Mouse (Mus musculus): ENCODE results near the gene Gm11492. TPM values are rescaled to one million over a fixed set of nuclear protein-coding genes. Genes with fewer than 3 reads are reported as not detected.

The Gm11492 gene
- total and polyA plus RNA-seq, 3 experiments = 0.04 TPM; not detected in 2

DNA sequence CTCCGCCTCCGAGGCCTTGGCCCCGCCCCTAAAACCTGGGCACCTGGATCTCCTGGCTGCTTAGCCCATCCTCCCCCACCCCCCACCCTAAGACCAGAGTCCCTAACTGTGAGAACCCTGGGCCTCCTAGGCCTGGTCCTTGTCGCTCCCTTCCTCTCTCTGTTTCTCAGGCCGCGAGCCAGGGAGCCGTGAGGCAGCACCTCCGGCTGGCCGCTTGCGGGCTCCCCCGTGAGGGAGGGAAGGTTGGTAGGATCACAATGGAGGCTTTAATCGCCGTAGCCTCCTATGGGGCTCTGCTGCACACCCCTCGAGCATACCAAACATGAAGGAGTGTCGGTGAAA lies 25.9 kb downstream of the Gm11492 start:
- H3K79me2 ChIP-seq (replicated peaks; ENCODE audit: control insufficient read depth, insufficient read depth, low read length) = no peaks in the 10 kb centered on the region
- H3K36me3 ChIP-seq (ENCODE audit: control insufficient read depth, insufficient read depth, low read length) = peaks cover 9% of the 10 kb centered on the region
- no peaks in the 10 kb centered on the region for H3K27me3 ChIP-seq (ENCODE audit: control insufficient read depth, insufficient read depth, low read length)
- 0% methylated on average over 15 of the region's 15 CpGs for WGBS
- intact Hi-C loops (cut with DNase I) = loop anchor here (5.0 kb wide), 2 partner anchors 170 to 375 kb away; no protein-coding TSS in a partner anchor
- no peak for DNase-seq
- TF ChIP-seq POLR2A (IDR thresholded peaks at IDR 0.05; ENCODE audit: insufficient read depth, low read depth, low read length) = no peak
- TF ChIP-seq CTCF (IDR thresholded peaks at IDR 0.05) = peak; percentile 52
- no peak for TF ChIP-seq EP300 (IDR thresholded peaks at IDR 0.05; ENCODE audit: insufficient read depth, low read depth, low read length)
- H3K27ac ChIP-seq = peak overlapping the region; percentile 99
- H3K9ac ChIP-seq (ENCODE audit: low read depth, low read length) = peak overlapping the region; percentile 74
- peaks cover 14% of the 10 kb centered on the region for H3K4me1 ChIP-seq (ENCODE audit: control insufficient read depth, insufficient read depth, low read length)
- peak overlapping the region; percentile 66 for H3K4me3 ChIP-seq

DNA sequence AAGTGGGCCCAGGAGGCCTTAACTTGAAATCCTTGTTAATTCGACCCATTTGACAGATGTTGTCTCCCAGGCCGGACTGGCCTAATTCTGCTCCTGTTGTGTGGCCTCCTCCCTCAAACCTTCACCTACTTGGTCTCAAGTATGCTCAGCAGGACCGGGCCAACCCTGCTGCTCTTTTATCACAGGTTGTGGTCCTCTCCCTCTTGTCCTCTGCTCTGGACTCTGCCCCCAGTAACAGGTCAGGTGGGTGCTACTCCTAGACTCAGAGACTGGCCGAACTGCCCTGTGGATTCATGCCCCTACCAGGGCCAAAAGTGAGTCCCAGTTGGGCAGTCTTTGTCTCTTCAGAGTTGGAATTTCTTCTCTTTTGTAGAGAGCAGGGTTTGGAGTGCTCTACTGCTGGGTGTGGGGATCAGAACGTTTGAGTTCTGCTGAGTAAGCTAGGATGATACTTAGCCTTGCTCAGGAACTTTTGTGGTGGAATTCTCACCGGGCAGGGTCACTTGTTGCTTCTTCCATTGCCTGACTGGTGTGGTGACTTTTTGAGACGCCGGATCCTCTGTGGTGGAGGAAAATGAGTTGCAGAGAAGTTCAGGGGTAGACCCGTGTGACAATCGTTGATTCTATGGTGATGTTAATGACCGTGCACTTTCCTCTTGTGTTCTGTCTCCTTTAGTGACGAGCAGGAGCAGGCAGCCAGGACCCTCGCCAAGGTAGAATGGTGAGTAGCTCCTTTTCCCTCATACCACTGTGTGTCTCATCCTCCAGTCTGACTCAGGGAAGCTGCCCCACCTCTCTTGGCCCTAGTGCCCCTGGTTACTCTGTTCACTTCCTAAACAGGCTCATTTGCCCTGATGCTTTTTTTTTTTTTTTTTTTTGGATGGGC lies 26.5 kb downstream of the Gm11492 start:
- Histone ChIP-seq H3K9ac (ENCODE audit: low read depth, low read length) (peak overlapping the region; percentile 74), H3K27me3 (ENCODE audit: control insufficient read depth, insufficient read depth, low read length) (no peaks in the 10 kb centered on the region), H3K27ac (peak overlapping the region; percentile 99), H3K79me2 (replicated peaks; ENCODE audit: control insufficient read depth, insufficient read depth, low read length) (no peaks in the 10 kb centered on the region), H3K4me1 (ENCODE audit: control insufficient read depth, insufficient read depth, low read length) (peaks cover 14% of the 10 kb centered on the region), H3K4me3 (peak overlapping the region; percentile 66), H3K36me3 (ENCODE audit: control insufficient read depth, insufficient read depth, low read length) (peaks cover 9% of the 10 kb centered on the region)
- intact Hi-C loops (cut with DNase I) = loop anchor here (5.0 kb wide), 2 partner anchors 171 to 376 kb away; no protein-coding TSS in a partner anchor
- no peak for DNase-seq
- WGBS = 41% methylated on average over 13 of the region's 13 CpGs
- TF ChIP-seq EP300 (IDR thresholded peaks at IDR 0.05; ENCODE audit: insufficient read depth, low read depth, low read length) (no peak), POLR2A (IDR thresholded peaks at IDR 0.05; ENCODE audit: insufficient read depth, low read depth, low read length) (no peak), CTCF (IDR thresholded peaks at IDR 0.05) (no peak)

DNA sequence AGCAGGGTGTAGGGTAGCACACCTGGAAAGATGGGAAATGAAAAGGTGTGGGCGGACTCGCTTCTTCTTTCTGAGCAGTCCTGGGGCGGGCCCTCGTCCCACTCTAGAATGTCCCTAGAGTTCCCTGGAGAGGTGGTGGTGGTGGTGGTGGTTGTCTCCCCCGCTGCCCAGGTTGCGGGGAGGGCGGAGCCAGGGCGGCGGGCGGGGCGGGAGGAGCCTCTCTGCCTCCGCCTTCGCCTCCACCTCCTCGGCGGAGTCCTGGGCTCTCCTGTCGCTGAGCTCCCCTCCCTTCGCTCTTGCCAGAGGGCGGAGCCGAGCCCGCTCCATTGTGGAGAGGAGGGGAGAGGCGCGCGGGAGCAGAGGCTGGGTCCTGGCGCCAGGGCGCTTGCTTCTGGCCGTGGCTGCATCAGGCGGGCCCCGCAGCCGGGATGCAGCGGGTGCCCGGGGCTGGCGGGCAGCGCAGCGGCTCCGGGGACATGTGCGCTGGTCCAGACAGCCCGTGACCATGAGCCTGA lies 28.9 kb downstream of the Gm11492 start:
- Histone ChIP-seq H3K79me2 (replicated peaks; ENCODE audit: control insufficient read depth, insufficient read depth, low read length) (no peaks in the 10 kb centered on the region), H3K27me3 (ENCODE audit: control insufficient read depth, insufficient read depth, low read length) (no peaks in the 10 kb centered on the region), H3K27ac (peak overlapping the region; percentile 55), H3K4me3 (peak overlapping the region; percentile 60), H3K4me1 (ENCODE audit: control insufficient read depth, insufficient read depth, low read length) (peaks cover 10% of the 10 kb centered on the region), H3K36me3 (ENCODE audit: control insufficient read depth, insufficient read depth, low read length) (peaks cover 3% of the 10 kb centered on the region), H3K9ac (ENCODE audit: low read depth, low read length) (peak overlapping the region; percentile 82)
- intact Hi-C loops (cut with DNase I) = loop anchor here (5.0 kb wide), 1 partner anchor 142 kb away; the partner anchor contains the start of gene Supt4a
- peak; percentile 89 to 92 for DNase-seq
- TF ChIP-seq EP300 (IDR thresholded peaks at IDR 0.05; ENCODE audit: insufficient read depth, low read depth, low read length) (no peak), CTCF (IDR thresholded peaks at IDR 0.05) (peak; percentile 23)
- 4% methylated on average over 35 of the region's 37 CpGs for WGBS

DNA sequence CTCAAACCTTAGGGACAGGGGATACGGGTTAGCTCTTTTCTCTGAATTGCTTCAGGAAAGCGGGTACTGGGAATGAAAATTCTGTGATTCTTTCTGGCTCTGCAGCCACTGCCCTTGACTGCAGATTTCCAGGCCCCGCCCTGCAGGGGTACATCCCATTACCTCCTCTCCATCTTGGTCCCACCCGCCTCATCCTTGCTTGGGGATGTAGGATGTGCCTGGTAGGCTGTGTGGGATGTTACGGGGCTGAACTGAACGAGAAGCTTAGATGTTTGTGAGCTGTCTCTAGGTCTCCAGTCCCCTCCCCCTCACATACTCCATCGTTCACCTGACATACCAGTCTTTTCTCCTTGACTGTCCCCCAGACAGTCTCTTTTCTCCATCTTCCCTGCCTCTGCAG lies 29.5 kb downstream of the Gm11492 start:
- H3K79me2 ChIP-seq (replicated peaks; ENCODE audit: control insufficient read depth, insufficient read depth, low read length) = no peaks in the 10 kb centered on the region
- no peaks in the 10 kb centered on the region for H3K27me3 ChIP-seq (ENCODE audit: control insufficient read depth, insufficient read depth, low read length)
- H3K9ac ChIP-seq (ENCODE audit: low read depth, low read length) = peak overlapping the region; percentile 82
- peaks cover 10% of the 10 kb centered on the region for H3K4me1 ChIP-seq (ENCODE audit: control insufficient read depth, insufficient read depth, low read length)
- intact Hi-C loops (cut with DNase I) = loop anchor here (5.0 kb wide), 1 partner anchor 141 kb away; the partner anchor contains the start of gene Supt4a
- peak overlapping the region; percentile 60 for H3K4me3 ChIP-seq
- TF ChIP-seq CTCF (IDR thresholded peaks at IDR 0.05) (no peak), EP300 (IDR thresholded peaks at IDR 0.05; ENCODE audit: insufficient read depth, low read depth, low read length) (no peak), POLR2A (IDR thresholded peaks at IDR 0.05; ENCODE audit: insufficient read depth, low read depth, low read length) (no peak)
- peak in 1 of 2 experiments; percentile 25 for DNase-seq
- WGBS = 18% methylated on average over 7 of the region's 7 CpGs
- no peaks in the 10 kb centered on the region for H3K36me3 ChIP-seq (ENCODE audit: control insufficient read depth, insufficient read depth, low read length)
- peak overlapping the region; percentile 44 for H3K27ac ChIP-seq

DNA sequence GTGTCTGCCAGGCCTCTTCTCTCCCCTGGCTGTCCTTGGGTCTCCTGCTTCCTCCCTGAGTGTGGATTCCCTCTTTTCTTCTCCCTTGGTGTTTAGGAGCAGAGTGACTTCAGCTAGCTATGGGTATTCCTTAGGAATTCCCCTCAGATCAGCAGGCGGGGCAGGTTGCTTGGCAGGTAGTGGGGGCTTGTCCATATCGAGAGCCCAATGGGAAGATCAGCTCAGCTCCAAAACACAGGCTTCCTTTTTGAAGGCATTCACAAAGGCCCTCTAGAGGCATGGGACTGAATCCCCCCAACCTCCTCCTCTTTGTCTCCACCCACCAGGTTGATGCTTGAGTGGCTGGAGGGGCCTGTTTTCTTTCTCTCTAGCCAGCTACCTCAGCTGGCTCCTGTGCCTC lies 30.0 kb downstream of the Gm11492 start:
- Histone ChIP-seq H3K4me3 (no peak overlapping the region), H3K27ac (no peak overlapping the region), H3K36me3 (ENCODE audit: control insufficient read depth, insufficient read depth, low read length) (no peaks in the 10 kb centered on the region), H3K79me2 (replicated peaks; ENCODE audit: control insufficient read depth, insufficient read depth, low read length) (no peaks in the 10 kb centered on the region), H3K4me1 (ENCODE audit: control insufficient read depth, insufficient read depth, low read length) (peaks cover 10% of the 10 kb centered on the region), H3K9ac (ENCODE audit: low read depth, low read length) (no peak overlapping the region), H3K27me3 (ENCODE audit: control insufficient read depth, insufficient read depth, low read length) (no peaks in the 10 kb centered on the region)
- intact Hi-C loops (cut with DNase I) = loop anchor here (5.0 kb wide), 1 partner anchor 141 kb away; the partner anchor contains the start of gene Supt4a
- TF ChIP-seq CTCF (IDR thresholded peaks at IDR 0.05) (no peak), POLR2A (IDR thresholded peaks at IDR 0.05; ENCODE audit: insufficient read depth, low read depth, low read length) (no peak), EP300 (IDR thresholded peaks at IDR 0.05; ENCODE audit: insufficient read depth, low read depth, low read length) (no peak)
- 62% methylated on average over 2 of the region's 2 CpGs for WGBS
- peak in 1 of 2 experiments; percentile 14 for DNase-seq

DNA sequence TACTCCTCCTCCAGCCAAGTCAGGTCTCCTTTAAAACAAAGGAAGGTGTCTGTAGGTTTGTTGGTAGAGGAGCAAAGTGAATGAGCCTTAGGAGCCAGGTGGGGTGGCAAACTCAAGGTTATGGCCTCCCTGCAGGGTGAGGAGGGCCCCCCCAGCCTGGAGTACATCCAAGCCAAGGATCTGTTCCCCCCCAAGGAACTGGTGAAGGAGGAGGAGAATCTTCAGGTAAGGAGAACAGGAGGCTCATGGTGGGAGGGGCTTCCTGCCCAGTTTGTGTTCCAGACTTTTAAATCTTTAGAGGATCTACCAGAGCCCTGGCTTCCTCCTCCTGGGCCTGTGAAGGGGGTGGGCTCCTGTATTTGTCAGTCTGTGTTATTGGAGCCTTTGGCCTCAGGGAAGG lies 30.6 kb downstream of the Gm11492 start:
- Histone ChIP-seq H3K9ac (ENCODE audit: low read depth, low read length) (no peak overlapping the region), H3K27me3 (ENCODE audit: control insufficient read depth, insufficient read depth, low read length) (no peaks in the 10 kb centered on the region), H3K79me2 (replicated peaks; ENCODE audit: control insufficient read depth, insufficient read depth, low read length) (no peaks in the 10 kb centered on the region), H3K4me3 (no peak overlapping the region), H3K36me3 (ENCODE audit: control insufficient read depth, insufficient read depth, low read length) (no peaks in the 10 kb centered on the region), H3K4me1 (ENCODE audit: control insufficient read depth, insufficient read depth, low read length) (peaks cover 10% of the 10 kb centered on the region), H3K27ac (no peak overlapping the region)
- TF ChIP-seq EP300 (IDR thresholded peaks at IDR 0.05; ENCODE audit: insufficient read depth, low read depth, low read length) = no peak
- no peak for TF ChIP-seq CTCF (IDR thresholded peaks at IDR 0.05)
- TF ChIP-seq POLR2A (IDR thresholded peaks at IDR 0.05; ENCODE audit: insufficient read depth, low read depth, low read length) = no peak
- no peak for DNase-seq
- intact Hi-C loops (cut with DNase I) = loop anchor here (5.0 kb wide), 1 partner anchor 140 kb away; the partner anchor contains the start of gene Supt4a

Measured in heart, adult 2 months (tissue).